Mouse (Mus musculus) spleen, adult 2 months (tissue): ENCODE results near the gene Tet2.

Source experiments
- CTCF ChIP-seq: fragments of 200-500 bp; IDR thresholded peaks from 2 replicates; pipeline ENCODE4 v1.5.1; 2011; ENCODE audit warnings: mild to moderate bottlenecking, inconsistent platforms; ENCODE audit not compliant: insufficient read depth, insufficient read length, insufficient replicate concordance; ENCODE audit errors: extremely low read depth
- POLR2A ChIP-seq: fragments of 200-500 bp; IDR thresholded peaks from 2 replicates; pipeline ENCODE4 v1.6.1; 2011; ENCODE audit warnings: low read depth, low read length, inconsistent platforms

DNA sequence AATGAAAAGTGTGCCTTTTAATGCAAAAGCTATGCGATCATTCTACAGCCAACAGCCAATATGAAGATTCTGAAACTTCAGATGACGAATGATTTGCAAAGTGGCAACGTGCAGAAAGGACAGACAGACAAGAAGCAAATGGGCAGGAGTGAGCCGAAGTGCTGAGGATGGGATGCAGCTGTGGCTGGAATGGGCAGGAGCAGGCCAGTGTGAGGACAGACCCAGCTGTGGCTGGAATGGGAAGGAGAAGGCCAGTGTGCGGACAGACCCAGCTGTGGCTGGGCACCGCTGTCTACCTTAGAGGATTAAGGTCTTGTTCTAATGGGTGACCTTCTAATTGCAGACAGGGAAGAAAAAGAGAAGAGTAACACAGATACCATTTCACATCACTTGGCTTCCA is 9.3 kb downstream of the Tet2 start:
- no peak for TF ChIP-seq POLR2A
- no peak for TF ChIP-seq CTCF
